Mouse (Mus musculus) MEL (cell line): Measurements from ENCODE around the gene Ryr3.

Source experiments
- CTCF ChIP-seq, 3 experiments: IDR thresholded peaks in 2 of 3; conservative IDR thresholded peaks in 1 of 3; 2 replicates each; pipeline ENCODE4 v1.5.1; 2011 to 2012; ENCODE audit warnings: low read length in 3 of 3, low read depth in 2 of 3, mild to moderate bottlenecking in 2 of 3, improper control_type of control experiment in 1 of 3, inconsistent platforms in 1 of 3, mixed read lengths in 1 of 3, moderate library complexity in 1 of 3; ENCODE audit not compliant: control insufficient read depth in 1 of 3, insufficient read depth in 1 of 3, poor library complexity in 1 of 3, severe bottlenecking in 1 of 3
- MEF2A ChIP-seq: IDR thresholded peaks from 2 replicates; pipeline ENCODE4 v1.6.1; 2014; ENCODE audit warnings: low read depth, mild to moderate bottlenecking, inconsistent platforms, low read length, improper control_type of control experiment; ENCODE audit not compliant: poor library complexity, insufficient replicate concordance, severe bottlenecking; ENCODE audit errors: extremely low read depth
- POLR2A ChIP-seq, 2 experiments: IDR thresholded peaks; 2 replicates each; pipeline ENCODE4 v1.6.1; 2011 to 2012; ENCODE audit warnings: low read length in 2 of 2, mild to moderate bottlenecking in 2 of 2, control low read depth in 1 of 2, improper control_type of control experiment in 1 of 2, low read depth in 1 of 2, moderate library complexity in 1 of 2; ENCODE audit not compliant: control insufficient read depth in 1 of 2, insufficient read depth in 1 of 2, poor library complexity in 1 of 2

GRCm38 (mm10) chr2:113095184-113095583 lies 121.7 kb downstream of the Ryr3 start:
- TF ChIP-seq MEF2A (no peak), CTCF (IDR thresholded peaks at IDR 0.05 in 2 of 3, conservative IDR thresholded peaks at IDR 0.05 in 1 of 3; ENCODE audit: control insufficient read depth in 1 of 3, insufficient read depth in 1 of 3, low read depth in 2 of 3, low read length in 3 of 3, poor library complexity in 1 of 3, severe bottlenecking in 1 of 3) (no peak), POLR2A (IDR thresholded peaks at IDR 0.05; ENCODE audit: control insufficient read depth in 1 of 2, insufficient read depth in 1 of 2, low read depth in 1 of 2, low read length in 2 of 2, poor library complexity in 1 of 2) (no peak)
